Mouse (Mus musculus) stomach, postnatal 0 days (tissue): ENCODE measurements around the gene Prox2.

Experiments used
- CTCF ChIP-seq: IDR thresholded peaks from 2 replicates; pipeline ENCODE4 v1.5.1; 2016; ENCODE audit warnings: antibody characterized with exemption, low read depth, mild to moderate bottlenecking, moderate library complexity
- EP300 ChIP-seq: optimal IDR thresholded peaks from 2 replicates; pipeline ENCODE3; 2016; ENCODE audit warnings: antibody characterized with exemption

DNA sequence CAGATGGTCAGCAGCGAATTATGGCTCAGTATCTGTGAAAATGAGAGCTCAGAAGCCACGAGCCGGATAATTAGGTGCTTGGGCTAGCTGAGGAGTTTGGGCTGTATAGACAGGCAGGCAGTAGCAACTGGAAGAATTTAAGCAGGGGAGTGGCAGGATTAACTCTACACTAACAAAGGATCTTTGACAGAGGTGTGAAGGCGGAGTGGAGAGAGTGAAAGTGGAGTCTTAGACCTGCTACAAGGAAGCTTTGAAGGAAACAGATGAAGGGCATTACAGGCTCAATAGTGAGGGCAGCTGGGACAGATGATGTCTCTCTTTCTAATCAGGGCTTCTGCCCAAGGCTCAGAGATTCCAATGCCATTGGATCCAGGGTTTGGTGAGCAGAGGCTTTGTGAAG, 1.1 kb downstream of the Prox2 start:
- no peak for TF ChIP-seq CTCF
- TF ChIP-seq EP300: no peak
